Mouse (Mus musculus): ENCODE measurements at regions not wholly inside any gene's neighbourhood (a gene's known extent, or its start where the extent isn't known, plus 50 kb on each side); places are given as distances from the start of the nearest gene placed in this dataset.
A peak's percentile ranks its signal among the peaks of the same experiment; 100 is the strongest.

- TF ChIP-seq CTCF (IDR thresholded peaks at IDR 0.05; ENCODE audit: control insufficient read depth, insufficient read depth, insufficient replicate concordance, low read depth, low read length) (no peak), POLR2A (IDR thresholded peaks at IDR 0.05; ENCODE audit: control insufficient read depth, low read depth, low read length) (no peak)
Measured at GRCm38 (mm10) chr10:43664844-43665243, 86.8 kb downstream of the Cd24a start.

GRCm38 (mm10) chr10:43666262-43667085 is 88.4 kb downstream of the Cd24a start:
- peaks cover 16% of the 10 kb centered on the region for H3K4me1 ChIP-seq (ENCODE audit: control insufficient read depth, insufficient read depth, low read length)
- H3K4me3 ChIP-seq (ENCODE audit: control insufficient read depth, low read depth, low read length): no peak overlapping the region
- H3K27ac ChIP-seq (ENCODE audit: control insufficient read depth, insufficient read depth, low read depth, low read length): no peak overlapping the region
- TF ChIP-seq POLR2A (IDR thresholded peaks at IDR 0.05; ENCODE audit: control insufficient read depth, low read depth, low read length) (no peak), CTCF (IDR thresholded peaks at IDR 0.05; ENCODE audit: control insufficient read depth, insufficient read depth, insufficient replicate concordance, low read depth, low read length) (no peak)
- H3K27me3 ChIP-seq (ENCODE audit: control insufficient read depth, insufficient read depth, low read length): no peaks in the 10 kb centered on the region
- no peaks in the 10 kb centered on the region for H3K36me3 ChIP-seq (ENCODE audit: control insufficient read depth, insufficient read depth, low read length)

More at GRCm38 (mm10) chr10:43664844-43665243, 86.8 kb downstream of the Cd24a start:
- Histone ChIP-seq H3K4me3 (ENCODE audit: control insufficient read depth, low read depth, low read length) (no peak overlapping the region), H3K27ac (ENCODE audit: control insufficient read depth, insufficient read depth, low read depth, low read length) (no peak overlapping the region), H3K36me3 (ENCODE audit: control insufficient read depth, insufficient read depth, low read length) (no peaks in the 10 kb centered on the region), H3K27me3 (ENCODE audit: control insufficient read depth, insufficient read depth, low read length) (no peaks in the 10 kb centered on the region), H3K4me1 (ENCODE audit: control insufficient read depth, insufficient read depth, low read length) (peaks cover 12% of the 10 kb centered on the region)

GRCm38 (mm10) chr10:43667086-43667690 is 89.1 kb downstream of the Cd24a start:
- Histone ChIP-seq H3K27ac (ENCODE audit: control insufficient read depth, insufficient read depth, low read depth, low read length) (no peak overlapping the region), H3K36me3 (ENCODE audit: control insufficient read depth, insufficient read depth, low read length) (no peaks in the 10 kb centered on the region), H3K4me1 (ENCODE audit: control insufficient read depth, insufficient read depth, low read length) (peaks cover 16% of the 10 kb centered on the region), H3K4me3 (ENCODE audit: control insufficient read depth, low read depth, low read length) (peak overlapping the region; percentile 73), H3K27me3 (ENCODE audit: control insufficient read depth, insufficient read depth, low read length) (no peaks in the 10 kb centered on the region)
- TF ChIP-seq POLR2A (IDR thresholded peaks at IDR 0.05; ENCODE audit: control insufficient read depth, low read depth, low read length) (no peak), CTCF (IDR thresholded peaks at IDR 0.05; ENCODE audit: control insufficient read depth, insufficient read depth, insufficient replicate concordance, low read depth, low read length) (no peak)

GRCm38 (mm10) chr10:43667732-43668247 is 89.7 kb downstream of the Cd24a start:
- peaks cover 16% of the 10 kb centered on the region for H3K4me1 ChIP-seq (ENCODE audit: control insufficient read depth, insufficient read depth, low read length)
- no peaks in the 10 kb centered on the region for H3K36me3 ChIP-seq (ENCODE audit: control insufficient read depth, insufficient read depth, low read length)
- no peak for TF ChIP-seq POLR2A (IDR thresholded peaks at IDR 0.05; ENCODE audit: control insufficient read depth, low read depth, low read length)
- H3K4me3 ChIP-seq (ENCODE audit: control insufficient read depth, low read depth, low read length): peak overlapping the region; percentile 73; the same call in 1 of the 2 replicates
- H3K27me3 ChIP-seq (ENCODE audit: control insufficient read depth, insufficient read depth, low read length): no peaks in the 10 kb centered on the region
- H3K27ac ChIP-seq (ENCODE audit: control insufficient read depth, insufficient read depth, low read depth, low read length): no peak overlapping the region

- Histone ChIP-seq H3K36me3 (ENCODE audit: control insufficient read depth, insufficient read depth, low read length) (no peaks in the 10 kb centered on the region), H3K27me3 (ENCODE audit: control insufficient read depth, insufficient read depth, low read length) (no peaks in the 10 kb centered on the region), H3K4me3 (ENCODE audit: control insufficient read depth, low read depth, low read length) (no peak overlapping the region), H3K4me1 (ENCODE audit: control insufficient read depth, insufficient read depth, low read length) (peaks cover 16% of the 10 kb centered on the region), H3K27ac (ENCODE audit: control insufficient read depth, insufficient read depth, low read depth, low read length) (no peak overlapping the region)
- no peak for TF ChIP-seq POLR2A (IDR thresholded peaks at IDR 0.05; ENCODE audit: control insufficient read depth, low read depth, low read length)
- TF ChIP-seq CTCF (IDR thresholded peaks at IDR 0.05; ENCODE audit: control insufficient read depth, insufficient read depth, insufficient replicate concordance, low read depth, low read length): no peak
Measured at GRCm38 (mm10) chr10:43669471-43669870, 91.4 kb downstream of the Cd24a start.

GRCm38 (mm10) chr10:43670745-43671144 is 92.7 kb downstream of the Cd24a start:
- TF ChIP-seq CTCF (IDR thresholded peaks at IDR 0.05; ENCODE audit: control insufficient read depth, insufficient read depth, insufficient replicate concordance, low read depth, low read length) (no peak), POLR2A (IDR thresholded peaks at IDR 0.05; ENCODE audit: control insufficient read depth, low read depth, low read length) (no peak)

GRCm38 (mm10) chr10:43671785-43672184 is 93.7 kb downstream of the Cd24a start:
- no peak overlapping the region for H3K27ac ChIP-seq (ENCODE audit: control insufficient read depth, insufficient read depth, low read depth, low read length)
- no peak overlapping the region for H3K4me3 ChIP-seq (ENCODE audit: control insufficient read depth, low read depth, low read length)

More at GRCm38 (mm10) chr10:43670745-43671144, 92.7 kb downstream of the Cd24a start:
- no peaks in the 10 kb centered on the region for H3K27me3 ChIP-seq (ENCODE audit: control insufficient read depth, insufficient read depth, low read length)
- no peak overlapping the region for H3K27ac ChIP-seq (ENCODE audit: control insufficient read depth, insufficient read depth, low read depth, low read length)
- H3K36me3 ChIP-seq (ENCODE audit: control insufficient read depth, insufficient read depth, low read length): no peaks in the 10 kb centered on the region
- no peak overlapping the region for H3K4me3 ChIP-seq (ENCODE audit: control insufficient read depth, low read depth, low read length)
- H3K4me1 ChIP-seq (ENCODE audit: control insufficient read depth, insufficient read depth, low read length): peaks cover 16% of the 10 kb centered on the region

More at GRCm38 (mm10) chr10:43671785-43672184, 93.7 kb downstream of the Cd24a start:
- H3K27me3 ChIP-seq (ENCODE audit: control insufficient read depth, insufficient read depth, low read length): no peaks in the 10 kb centered on the region
- H3K36me3 ChIP-seq (ENCODE audit: control insufficient read depth, insufficient read depth, low read length): no peaks in the 10 kb centered on the region
- no peak for TF ChIP-seq POLR2A (IDR thresholded peaks at IDR 0.05; ENCODE audit: control insufficient read depth, low read depth, low read length)
- no peak for TF ChIP-seq CTCF (IDR thresholded peaks at IDR 0.05; ENCODE audit: control insufficient read depth, insufficient read depth, insufficient replicate concordance, low read depth, low read length)
- peaks cover 12% of the 10 kb centered on the region for H3K4me1 ChIP-seq (ENCODE audit: control insufficient read depth, insufficient read depth, low read length)
